Mouse (Mus musculus) frontal cortex, postnatal 10 days (tissue): ENCODE results near the gene Shisa8.

Experiments
- DNase-seq, 2 experiments: peaks; one replicate each; pipeline ENCODE4 v3.0.0; 2022; ENCODE audit warnings: low spot score in 2 of 2, mixed read lengths in 1 of 2

Gene Shisa8

GRCm38 (mm10) chr15:82181131-82181530, 31.5 kb downstream of the Shisa8 start:
- DNase-seq, result no peak

- no peak for DNase-seq
Observed at GRCm38 (mm10) chr15:82177743-82178290, 34.8 kb downstream of the Shisa8 start.

- DNase-seq, result no peak
Observed at GRCm38 (mm10) chr15:82175091-82175490, 37.5 kb downstream of the Shisa8 start.

GRCm38 (mm10) chr15:82172648-82173047, 40.0 kb downstream of the Shisa8 start:
- no peak for DNase-seq

- DNase-seq, result no peak
Observed at GRCm38 (mm10) chr15:82170437-82171377, 41.9 kb downstream of the Shisa8 start.

GRCm38 (mm10) chr15:82169671-82170070, 42.9 kb downstream of the Shisa8 start:
- DNase-seq, result no peak

GRCm38 (mm10) chr15:82167201-82168168, 45.1 kb downstream of the Shisa8 start:
- DNase-seq, result no peak

- DNase-seq, result no peak
Observed at GRCm38 (mm10) chr15:82166240-82167100, 46.1 kb downstream of the Shisa8 start.

- peak in 1 of 2 experiments; percentile 72 for DNase-seq
Observed at GRCm38 (mm10) chr15:82165332-82166239, 47.0 kb downstream of the Shisa8 start.

- DNase-seq, result no peak
Observed at GRCm38 (mm10) chr15:82164496-82164895, 48.1 kb downstream of the Shisa8 start.

GRCm38 (mm10) chr15:82164061-82164399, 48.6 kb downstream of the Shisa8 start:
- DNase-seq, result no peak

- no peak for DNase-seq
Observed at GRCm38 (mm10) chr15:82163356-82164060, 49.1 kb downstream of the Shisa8 start.

- DNase-seq, result no peak
Observed at GRCm38 (mm10) chr15:82161965-82162600, 50.5 kb downstream of the Shisa8 start.

GRCm38 (mm10) chr15:82160731-82161640, 51.6 kb downstream of the Shisa8 start:
- no peak for DNase-seq

GRCm38 (mm10) chr15:82159471-82159870, 53.1 kb downstream of the Shisa8 start:
- DNase-seq, result no peak

- DNase-seq, result no peak
Observed at GRCm38 (mm10) chr15:82158243-82159035, 54.2 kb downstream of the Shisa8 start.

GRCm38 (mm10) chr15:82156902-82157301, 55.7 kb downstream of the Shisa8 start:
- DNase-seq, result no peak
